Mouse (Mus musculus) brain, embryonic 14.5 days (tissue): ENCODE results near the gene Coq10b.

Experiments
- CTCF ChIP-seq: fragments of 200-500 bp; IDR thresholded peaks from 2 replicates; pipeline ENCODE4 v1.5.1; 2012; ENCODE audit warnings: inconsistent platforms, mild to moderate bottlenecking, moderate library complexity, borderline replicate concordance; ENCODE audit not compliant: insufficient read depth, insufficient read length; ENCODE audit errors: extremely low read depth
- POLR2A ChIP-seq: fragments of 200-500 bp; IDR thresholded peaks from 2 replicates; pipeline ENCODE4 v1.6.1; 2012; ENCODE audit warnings: mild to moderate bottlenecking, inconsistent platforms, borderline replicate concordance; ENCODE audit not compliant: poor library complexity, insufficient read depth, insufficient read length, severe bottlenecking; ENCODE audit errors: extremely low read depth

DNA sequence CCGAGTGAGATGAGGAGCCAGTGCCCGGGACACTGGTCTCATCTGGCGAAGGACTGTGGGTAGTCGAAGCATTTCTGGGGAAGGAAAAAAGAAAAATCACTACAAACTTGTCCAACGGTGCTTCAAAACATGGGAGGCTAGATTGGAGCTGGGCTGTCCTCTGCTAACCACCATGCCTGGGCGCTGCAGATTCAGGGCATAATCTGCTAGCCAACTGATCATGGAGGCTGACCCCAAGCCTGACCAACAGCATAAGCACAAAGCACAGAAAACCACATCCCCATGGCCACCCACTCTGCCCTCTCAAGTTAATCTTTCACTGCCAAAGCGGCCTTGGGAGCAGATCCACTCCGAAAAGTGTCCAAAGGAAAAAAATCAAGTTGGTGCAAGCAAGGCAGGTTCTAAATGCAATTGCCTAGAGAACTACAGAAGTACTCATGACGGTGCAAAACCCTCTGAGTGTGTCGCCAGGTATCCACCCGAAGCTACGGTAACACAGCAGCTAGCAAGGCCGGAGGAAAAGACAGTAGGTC is 34.4 kb downstream of the Coq10b start:
- TF ChIP-seq CTCF = no peak
- no peak for TF ChIP-seq POLR2A
